Mouse (Mus musculus): Measurements from ENCODE around the gene Ugt1a10. TPM values are rescaled to one million over a fixed set of nuclear protein-coding genes. Genes with fewer than 3 reads are reported as not detected.

Gene Ugt1a10
- polyA plus RNA-seq, 1 experiment: not detected

- TF ChIP-seq CTCF (IDR thresholded peaks at IDR 0.05; ENCODE audit: extremely low read depth, insufficient read length, insufficient replicate concordance, low read depth, low read length) (no peak), POLR2A (IDR thresholded peaks at IDR 0.05; ENCODE audit: low read depth, low read length) (no peak)
- no peak overlapping the region for H3K27ac ChIP-seq (ENCODE audit: insufficient read depth, low read depth, low read length)
- whole genome bisulfite sequencing: 83% methylated on average over 12 of the region's 12 CpGs
- no peaks in the 10 kb centered on the region for H3K27me3 ChIP-seq (ENCODE audit: control insufficient read depth, insufficient read depth, low read length)
- H3K4me3 ChIP-seq (ENCODE audit: low read depth, low read length): no peak overlapping the region
- H3K4me1 ChIP-seq (ENCODE audit: control insufficient read depth, insufficient read depth, insufficient read length, low read length): peaks cover 15% of the 10 kb centered on the region
- peaks cover 2% of the 10 kb centered on the region; the same call in 1 of the 2 replicates for H3K36me3 ChIP-seq (ENCODE audit: control insufficient read depth, insufficient read depth, low read length)
Measured at GRCm38 (mm10) chr1:88254793-88255465, 199.7 kb downstream of the Ugt1a10 start.

GRCm38 (mm10) chr1:88255466-88255857, 200.3 kb downstream of the Ugt1a10 start:
- peaks cover 2% of the 10 kb centered on the region; the same call in 1 of the 2 replicates for H3K36me3 ChIP-seq (ENCODE audit: control insufficient read depth, insufficient read depth, low read length)
- H3K4me1 ChIP-seq (ENCODE audit: control insufficient read depth, insufficient read depth, insufficient read length, low read length): peaks cover 19% of the 10 kb centered on the region
- no peak overlapping the region for H3K27ac ChIP-seq (ENCODE audit: insufficient read depth, low read depth, low read length)
- H3K4me3 ChIP-seq (ENCODE audit: low read depth, low read length): no peak overlapping the region
- WGBS: 63% methylated on average over 2 of the region's 2 CpGs
- no peaks in the 10 kb centered on the region for H3K27me3 ChIP-seq (ENCODE audit: control insufficient read depth, insufficient read depth, low read length)
- no peak for TF ChIP-seq CTCF (IDR thresholded peaks at IDR 0.05; ENCODE audit: extremely low read depth, insufficient read length, insufficient replicate concordance, low read depth, low read length)
- no peak for TF ChIP-seq POLR2A (IDR thresholded peaks at IDR 0.05; ENCODE audit: low read depth, low read length)

GRCm38 (mm10) chr1:88255989-88256754, 201.0 kb downstream of the Ugt1a10 start:
- Histone ChIP-seq H3K36me3 (ENCODE audit: control insufficient read depth, insufficient read depth, low read length) (peaks cover 5% of the 10 kb centered on the region), H3K27ac (ENCODE audit: insufficient read depth, low read depth, low read length) (no peak overlapping the region), H3K4me1 (ENCODE audit: control insufficient read depth, insufficient read depth, insufficient read length, low read length) (peaks cover 19% of the 10 kb centered on the region), H3K4me3 (ENCODE audit: low read depth, low read length) (no peak overlapping the region), H3K27me3 (ENCODE audit: control insufficient read depth, insufficient read depth, low read length) (no peaks in the 10 kb centered on the region)
- WGBS: 82% methylated on average over 13 of the region's 13 CpGs
- TF ChIP-seq POLR2A (IDR thresholded peaks at IDR 0.05; ENCODE audit: low read depth, low read length) (no peak), CTCF (IDR thresholded peaks at IDR 0.05; ENCODE audit: extremely low read depth, insufficient read length, insufficient replicate concordance, low read depth, low read length) (no peak)

GRCm38 (mm10) chr1:88256886-88257663, 201.9 kb downstream of the Ugt1a10 start:
- Histone ChIP-seq H3K4me1 (ENCODE audit: control insufficient read depth, insufficient read depth, insufficient read length, low read length) (peaks cover 19% of the 10 kb centered on the region), H3K4me3 (ENCODE audit: low read depth, low read length) (no peak overlapping the region), H3K27ac (ENCODE audit: insufficient read depth, low read depth, low read length) (no peak overlapping the region), H3K36me3 (ENCODE audit: control insufficient read depth, insufficient read depth, low read length) (peaks cover 14% of the 10 kb centered on the region), H3K27me3 (ENCODE audit: control insufficient read depth, insufficient read depth, low read length) (no peaks in the 10 kb centered on the region)
- no peak for TF ChIP-seq POLR2A (IDR thresholded peaks at IDR 0.05; ENCODE audit: low read depth, low read length)
- no peak for TF ChIP-seq CTCF (IDR thresholded peaks at IDR 0.05; ENCODE audit: extremely low read depth, insufficient read length, insufficient replicate concordance, low read depth, low read length)
- 71% methylated on average over 10 of the region's 10 CpGs for WGBS

GRCm38 (mm10) chr1:88257681-88258080, 202.5 kb downstream of the Ugt1a10 start:
- H3K27me3 ChIP-seq (ENCODE audit: control insufficient read depth, insufficient read depth, low read length): no peaks in the 10 kb centered on the region
- no peak overlapping the region for H3K4me3 ChIP-seq (ENCODE audit: low read depth, low read length)
- no peak overlapping the region for H3K27ac ChIP-seq (ENCODE audit: insufficient read depth, low read depth, low read length)
- 83% methylated on average over 6 of the region's 6 CpGs for WGBS
- TF ChIP-seq CTCF (IDR thresholded peaks at IDR 0.05; ENCODE audit: extremely low read depth, insufficient read length, insufficient replicate concordance, low read depth, low read length) (no peak), POLR2A (IDR thresholded peaks at IDR 0.05; ENCODE audit: low read depth, low read length) (no peak)
- peaks cover 20% of the 10 kb centered on the region for H3K36me3 ChIP-seq (ENCODE audit: control insufficient read depth, insufficient read depth, low read length)
- H3K4me1 ChIP-seq (ENCODE audit: control insufficient read depth, insufficient read depth, insufficient read length, low read length): peaks cover 19% of the 10 kb centered on the region

- peaks cover 26% of the 10 kb centered on the region for H3K36me3 ChIP-seq (ENCODE audit: control insufficient read depth, insufficient read depth, low read length)
- H3K27ac ChIP-seq (ENCODE audit: insufficient read depth, low read depth, low read length): no peak overlapping the region
- 74% methylated on average over 6 of the region's 6 CpGs for WGBS
- H3K4me1 ChIP-seq (ENCODE audit: control insufficient read depth, insufficient read depth, insufficient read length, low read length): peaks cover 12% of the 10 kb centered on the region
- H3K4me3 ChIP-seq (ENCODE audit: low read depth, low read length): no peak overlapping the region
- no peaks in the 10 kb centered on the region for H3K27me3 ChIP-seq (ENCODE audit: control insufficient read depth, insufficient read depth, low read length)
- TF ChIP-seq POLR2A (IDR thresholded peaks at IDR 0.05; ENCODE audit: low read depth, low read length) (no peak), CTCF (IDR thresholded peaks at IDR 0.05; ENCODE audit: extremely low read depth, insufficient read length, insufficient replicate concordance, low read depth, low read length) (no peak)
Measured at GRCm38 (mm10) chr1:88258361-88258760, 203.2 kb downstream of the Ugt1a10 start.

All from small intestine, adult 2 months (tissue).